Mouse (Mus musculus): ENCODE measurements around the gene Paqr6.

Gene Paqr6

GRCm38 (mm10) chr3:88409741-88410644 lies 45.6 kb downstream of the Paqr6 start, which contains the start of gene Pmf1:
Pmf1 (minus strand) TSS chr3:88410331.
- DNase-seq (ENCODE audit: low spot score in 2 of 2), result peak; percentile 87 to 94

- no peak for DNase-seq (ENCODE audit: low spot score in 2 of 2)
These were observed 46.3 kb downstream of the Paqr6 start for GRCm38 (mm10) chr3:88410645-88411031.

GRCm38 (mm10) chr3:88411681-88412080 lies 47.3 kb downstream of the Paqr6 start:
- DNase-seq (ENCODE audit: low spot score in 2 of 2), result no peak

GRCm38 (mm10) chr3:88412636-88413035 lies 48.3 kb downstream of the Paqr6 start:
- DNase-seq (ENCODE audit: low spot score in 2 of 2), result no peak

GRCm38 (mm10) chr3:88415668-88416067 lies 51.3 kb downstream of the Paqr6 start:
- DNase-seq (ENCODE audit: low spot score in 2 of 2), result no peak

- DNase-seq (ENCODE audit: low spot score in 2 of 2), result peak in 1 of 2 experiments; percentile 50
These were observed 53.6 kb downstream of the Paqr6 start for GRCm38 (mm10) chr3:88418016-88418415.

All from urinary bladder, postnatal 36 days (tissue).